Mouse (Mus musculus) neural tube, embryonic 11.5 days (tissue): ENCODE measurements at regions not wholly inside any gene's neighbourhood (a gene's known extent, or its start where the extent isn't known, plus 50 kb on each side); places are given as distances from the start of the nearest gene placed in this dataset.

Source experiments
- ATAC-seq: fragments of 200-750 bp; cut with Nextera tagmentation; 2 replicates; pipeline ENCODE4 v1.8.0; 2017; ENCODE audit warnings: moderate number of reproducible peaks, mild to moderate bottlenecking, moderate TSS enrichment, moderate library complexity; ENCODE audit not compliant: insufficient read depth, low FRiP score, low TSS enrichment
- DNase-seq: peaks from one replicate; pipeline ENCODE4 v3.0.0-alpha.2; 2015; ENCODE audit warnings: low spot score
- H3K27ac ChIP-seq: fragments of 300-500 bp; sonication (generic); 2 replicates; pipeline ENCODE4 v1.5.1; 2014; ENCODE audit warnings: low read depth, mild to moderate bottlenecking, low read length
- H3K27me3 ChIP-seq: fragments of 300-500 bp; sonication (generic); 2 replicates; pipeline ENCODE4 v1.6.1; 2014; ENCODE audit warnings: mild to moderate bottlenecking, low read length, mixed read lengths; ENCODE audit not compliant: control insufficient read depth, insufficient read depth
- H3K36me3 ChIP-seq: fragments of 300-500 bp; sonication (generic); 2 replicates; pipeline ENCODE4 v1.6.1; 2014; ENCODE audit warnings: mild to moderate bottlenecking, low read length, moderate library complexity, mixed read lengths; ENCODE audit not compliant: control insufficient read depth, insufficient read depth
- H3K4me1 ChIP-seq: fragments of 300-500 bp; sonication (generic); 2 replicates; pipeline ENCODE4 v1.6.1; 2014; ENCODE audit warnings: low read length, mixed read lengths; ENCODE audit not compliant: control insufficient read depth, insufficient read depth
- H3K4me2 ChIP-seq: fragments of 300-500 bp; sonication (generic); 2 replicates; pipeline ENCODE4 v1.6.1; 2014; ENCODE audit warnings: low read depth, mild to moderate bottlenecking, moderate library complexity
- H3K4me3 ChIP-seq: fragments of 300-500 bp; sonication (generic); 2 replicates; pipeline ENCODE4 v1.5.1; 2014; ENCODE audit warnings: low read depth, low read length
- H3K9ac ChIP-seq: fragments of 300-500 bp; sonication (generic); 2 replicates; pipeline ENCODE4 v1.6.1; 2014; ENCODE audit warnings: mild to moderate bottlenecking, low read length
- H3K9me3 ChIP-seq: fragments of 300-500 bp; sonication (generic); 2 replicates; pipeline ENCODE4 v1.6.1; 2016; ENCODE audit warnings: low read length; ENCODE audit not compliant: control insufficient read depth
- WGBS: fragments of 180-500 bp; shearing (Covaris S2); extraction: QIAGEN DNeasy Blood & Tissue Kit; methylation state at CpG from one replicate; pipeline ENCODE4 v1.1.7; 2014; 5-methylcytosine and 5-hydroxymethylcytosine counted together

DNA sequence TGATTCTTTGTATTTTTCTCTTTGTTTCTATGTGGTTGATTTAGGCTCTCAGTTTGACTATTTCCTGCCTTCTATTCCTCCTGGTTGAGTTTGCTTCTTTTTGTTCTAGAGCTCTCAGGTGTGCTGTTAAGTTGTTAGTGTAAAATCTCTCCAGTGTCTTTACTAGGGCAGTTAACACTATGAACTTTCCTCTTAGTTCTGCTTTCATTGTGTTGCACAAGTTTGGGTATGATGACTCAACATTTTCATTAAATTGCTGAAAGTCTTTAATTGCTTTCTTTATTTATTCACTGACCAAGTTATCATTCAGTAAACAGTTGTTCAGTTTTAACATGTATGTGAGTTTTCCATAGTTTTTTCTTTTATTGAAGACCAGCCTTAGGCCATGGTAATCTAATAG is 772.9 kb upstream of the Marcks start:
- no peak for DNase-seq
- H3K27me3 ChIP-seq, result no peaks in the 10 kb centered on the region
- no peak overlapping the region for H3K4me3 ChIP-seq
- no peak overlapping the region for H3K9ac ChIP-seq
- no peak for ATAC-seq
- no peaks in the 10 kb centered on the region for H3K9me3 ChIP-seq
- H3K27ac ChIP-seq, result no peak overlapping the region
- no peak overlapping the region for H3K4me2 ChIP-seq
- H3K36me3 ChIP-seq, result no peaks in the 10 kb centered on the region
- H3K4me1 ChIP-seq, result no peaks in the 10 kb centered on the region

DNA sequence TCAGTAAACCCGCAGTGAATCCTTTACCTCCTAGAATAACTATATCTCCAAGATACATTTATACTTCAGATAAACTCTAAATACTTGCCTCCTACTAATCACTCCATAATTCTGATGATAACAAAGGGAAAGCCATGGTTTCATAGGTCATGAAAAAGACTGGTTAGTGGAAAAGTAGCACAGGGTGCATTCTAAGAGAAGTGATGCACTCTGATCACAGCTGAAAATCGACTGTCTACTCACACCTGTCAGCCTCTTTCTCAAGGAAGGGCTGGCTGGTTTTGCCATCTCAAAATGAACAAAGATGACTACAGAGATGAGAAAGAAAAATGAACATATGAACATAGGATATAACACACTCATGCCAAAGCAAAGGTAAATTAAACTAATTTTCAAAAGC is 769.6 kb upstream of the Marcks start:
- ATAC-seq (no peak), DNase-seq (no peak)
- Histone ChIP-seq H3K9ac (no peak overlapping the region), H3K4me2 (no peak overlapping the region), H3K27ac (no peak overlapping the region), H3K9me3 (no peaks in the 10 kb centered on the region), H3K27me3 (no peaks in the 10 kb centered on the region), H3K4me3 (no peak overlapping the region), H3K36me3 (no peaks in the 10 kb centered on the region), H3K4me1 (no peaks in the 10 kb centered on the region)
- 48% methylated on average over 2 of the region's 2 CpGs for WGBS

DNA sequence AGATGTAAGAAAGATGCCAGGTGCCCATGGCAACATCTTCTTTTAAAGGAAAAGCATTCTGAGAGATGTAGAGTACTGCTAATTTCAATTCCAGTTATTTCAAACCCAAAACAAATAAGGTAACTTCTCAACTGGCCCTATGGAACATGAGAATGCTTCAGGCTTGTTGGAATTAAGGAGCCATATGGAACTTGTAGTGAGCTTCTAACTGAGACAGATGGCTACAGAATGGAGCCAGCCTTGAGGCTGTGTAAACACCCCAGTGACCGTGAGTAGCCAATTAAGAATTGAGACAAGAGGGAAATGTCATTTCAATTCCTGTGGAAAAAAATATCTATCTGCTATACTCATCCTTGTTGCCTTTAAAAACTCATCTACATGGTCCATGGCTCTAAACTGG is 769.0 kb upstream of the Marcks start:
- ATAC-seq (no peak), DNase-seq (no peak)
- no peaks in the 10 kb centered on the region for H3K9me3 ChIP-seq
- no peaks in the 10 kb centered on the region for H3K27me3 ChIP-seq
- WGBS, result 25% methylated on average over 1 of the region's 1 CpGs
- H3K36me3 ChIP-seq, result no peaks in the 10 kb centered on the region
- H3K4me3 ChIP-seq, result no peak overlapping the region
- no peak overlapping the region for H3K9ac ChIP-seq
- H3K27ac ChIP-seq, result no peak overlapping the region
- no peaks in the 10 kb centered on the region for H3K4me1 ChIP-seq
- H3K4me2 ChIP-seq, result no peak overlapping the region

DNA sequence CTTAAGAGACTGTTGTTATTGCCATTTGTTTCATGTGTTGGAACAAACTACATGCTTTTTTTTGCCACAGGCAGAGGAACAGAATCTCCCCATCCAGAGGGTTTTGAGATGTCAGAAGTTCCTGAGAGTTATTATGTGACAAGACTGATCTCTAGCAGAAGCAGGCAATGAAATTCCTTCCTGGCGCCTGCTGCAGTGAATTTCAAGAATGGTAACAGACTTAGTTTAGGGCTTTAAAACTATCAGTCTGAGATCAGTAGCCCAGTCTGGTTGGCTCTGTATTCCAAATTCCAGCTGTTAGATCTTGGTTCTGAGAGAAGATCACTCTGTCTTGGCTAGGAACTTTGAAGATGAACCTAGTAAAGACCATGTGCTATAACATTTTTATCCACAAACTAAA is 749.2 kb upstream of the Marcks start:
- 82% methylated on average over 1 of the region's 1 CpGs for WGBS
- Histone ChIP-seq H3K4me1 (no peaks in the 10 kb centered on the region), H3K27ac (no peak overlapping the region), H3K36me3 (no peaks in the 10 kb centered on the region), H3K9me3 (no peaks in the 10 kb centered on the region), H3K4me2 (no peak overlapping the region), H3K27me3 (no peaks in the 10 kb centered on the region), H3K9ac (no peak overlapping the region), H3K4me3 (no peak overlapping the region)
- ATAC-seq, result no peak
- no peak for DNase-seq

DNA sequence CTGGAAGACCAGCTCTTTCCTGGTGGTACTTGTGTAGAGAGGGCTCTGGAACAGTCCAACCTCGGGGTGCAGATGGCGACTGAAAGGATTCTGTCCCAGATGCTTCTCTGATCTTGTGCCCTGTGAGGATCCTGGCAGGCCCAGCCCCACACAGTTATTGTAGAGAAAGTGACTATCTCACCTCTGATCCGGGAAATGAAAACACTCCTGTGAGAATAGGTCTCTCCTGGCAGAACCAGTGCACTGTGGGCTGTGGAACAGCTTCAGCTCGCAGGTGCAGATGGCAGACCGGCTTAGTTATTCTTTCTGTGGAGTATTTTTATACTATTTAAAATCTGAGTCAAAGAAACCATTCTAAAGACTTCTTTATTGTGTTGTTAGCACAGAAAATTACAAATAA is 742.1 kb upstream of the Marcks start:
- ATAC-seq, result no peak
- Histone ChIP-seq H3K4me2 (no peak overlapping the region), H3K9me3 (no peaks in the 10 kb centered on the region), H3K4me3 (no peak overlapping the region), H3K4me1 (no peaks in the 10 kb centered on the region), H3K27me3 (no peaks in the 10 kb centered on the region), H3K36me3 (no peaks in the 10 kb centered on the region), H3K9ac (no peak overlapping the region), H3K27ac (no peak overlapping the region)
- DNase-seq, result no peak
- 89% methylated on average over 5 of the region's 5 CpGs for WGBS

DNA sequence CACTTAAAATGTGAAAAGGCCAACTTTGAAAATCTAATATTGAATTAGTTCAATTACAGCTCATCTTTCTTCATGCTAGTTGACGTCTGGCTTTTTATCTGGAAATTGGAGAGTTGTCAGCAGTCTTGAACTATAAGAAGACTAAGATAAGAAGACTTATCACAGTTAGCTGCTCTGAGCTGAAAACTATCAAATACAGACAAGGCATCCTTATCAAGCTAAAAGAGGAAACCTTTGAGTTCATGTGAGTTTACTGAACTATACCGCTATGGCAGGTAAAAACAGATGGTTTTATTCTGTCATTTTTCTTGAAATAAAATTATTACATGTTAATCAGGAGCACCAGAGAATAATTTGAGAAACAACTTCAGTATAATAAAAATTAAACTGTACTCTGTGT is 735.2 kb upstream of the Marcks start:
- Histone ChIP-seq H3K4me2 (no peak overlapping the region), H3K4me1 (no peaks in the 10 kb centered on the region), H3K4me3 (no peak overlapping the region), H3K9me3 (no peaks in the 10 kb centered on the region), H3K9ac (no peak overlapping the region), H3K27ac (no peak overlapping the region), H3K27me3 (no peaks in the 10 kb centered on the region), H3K36me3 (no peaks in the 10 kb centered on the region)
- ATAC-seq (no peak), DNase-seq (no peak)
- WGBS, result 95% methylated on average over 2 of the region's 2 CpGs

DNA sequence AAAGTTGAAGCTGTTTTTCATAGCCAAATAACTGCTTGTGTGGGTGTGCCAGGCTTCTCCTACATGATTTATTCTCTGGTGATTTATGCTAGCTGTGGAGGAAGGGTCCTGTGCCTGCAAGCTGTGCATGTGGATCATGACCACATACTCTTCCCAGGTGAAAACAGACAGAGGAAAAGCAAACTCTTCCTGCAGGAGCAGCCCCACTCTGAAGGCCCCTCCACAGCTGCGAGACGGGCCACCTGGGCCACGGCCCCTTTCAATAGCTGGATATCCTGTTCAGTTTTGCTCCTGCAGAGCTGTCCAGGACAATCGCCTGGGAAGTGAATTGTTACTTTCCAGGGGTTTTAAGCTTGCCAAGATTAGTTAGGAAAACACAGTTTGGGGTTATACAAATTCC is 722.3 kb upstream of the Marcks start:
- Histone ChIP-seq H3K4me2 (no peak overlapping the region), H3K4me3 (no peak overlapping the region), H3K27ac (no peak overlapping the region), H3K4me1 (no peaks in the 10 kb centered on the region), H3K36me3 (no peaks in the 10 kb centered on the region), H3K9me3 (no peaks in the 10 kb centered on the region), H3K9ac (no peak overlapping the region), H3K27me3 (no peaks in the 10 kb centered on the region)
- 51% methylated on average over 4 of the region's 4 CpGs for WGBS
- no peak for DNase-seq
- no peak; the same call in 1 of the 2 replicates for ATAC-seq

DNA sequence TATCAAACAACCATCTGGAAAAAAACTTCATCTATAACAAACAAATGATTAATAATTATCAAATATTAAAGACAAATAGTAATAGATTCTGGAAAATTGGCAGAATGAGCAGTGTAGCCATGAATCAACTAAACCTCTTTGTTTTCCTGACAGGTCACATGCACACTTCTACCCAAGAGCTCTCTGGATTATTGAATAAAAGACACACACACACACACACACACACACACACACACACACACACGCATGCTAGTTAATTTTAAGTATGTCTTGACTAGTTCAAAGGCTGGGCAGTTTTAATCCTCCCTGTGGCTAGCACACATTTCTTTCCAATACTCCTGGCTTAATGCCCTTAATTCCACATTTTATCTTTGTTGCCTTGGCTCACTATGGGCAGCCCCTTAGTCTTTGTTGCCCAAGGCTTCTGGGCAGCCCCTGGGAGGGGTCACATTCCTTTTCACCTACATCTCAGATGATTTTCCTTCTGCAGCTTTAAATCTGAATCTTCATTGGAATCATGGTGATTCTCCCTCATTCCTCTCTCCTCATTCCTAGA is 710.6 kb upstream of the Marcks start:
- H3K27me3 ChIP-seq, result no peaks in the 10 kb centered on the region
- no peaks in the 10 kb centered on the region for H3K4me1 ChIP-seq
- no peak overlapping the region for H3K4me2 ChIP-seq
- ATAC-seq (no peak), DNase-seq (no peak)
- 95% methylated on average over 1 of the region's 1 CpGs for WGBS
- no peaks in the 10 kb centered on the region for H3K9me3 ChIP-seq
- H3K9ac ChIP-seq, result no peak overlapping the region
- no peak overlapping the region for H3K4me3 ChIP-seq
- no peaks in the 10 kb centered on the region for H3K36me3 ChIP-seq
- no peak overlapping the region for H3K27ac ChIP-seq

DNA sequence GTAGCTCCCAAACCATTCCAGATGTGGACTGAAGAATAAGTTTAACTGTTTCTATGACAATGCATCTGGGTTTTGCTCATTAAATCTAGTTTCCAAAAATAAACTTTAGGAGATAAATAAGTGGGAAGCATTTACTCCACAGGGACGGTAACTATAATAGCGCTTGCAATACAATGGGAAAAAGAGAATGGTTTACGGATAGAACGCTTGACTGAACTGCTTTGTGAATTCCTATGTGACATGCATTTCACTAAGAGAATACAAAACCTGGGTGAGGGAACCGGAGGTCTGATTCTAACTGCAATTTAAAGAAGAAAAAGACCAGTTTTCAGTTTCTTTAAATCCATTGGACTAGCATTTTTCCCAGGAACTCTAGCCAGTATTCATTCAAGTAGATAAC is 704.1 kb upstream of the Marcks start:
- Histone ChIP-seq H3K9ac (no peak overlapping the region), H3K27me3 (no peaks in the 10 kb centered on the region), H3K9me3 (no peaks in the 10 kb centered on the region), H3K36me3 (no peaks in the 10 kb centered on the region), H3K27ac (no peak overlapping the region), H3K4me2 (no peak overlapping the region), H3K4me1 (no peaks in the 10 kb centered on the region), H3K4me3 (no peak overlapping the region)
- ATAC-seq, result no peak
- DNase-seq, result no peak
- WGBS, result 52% methylated on average over 5 of the region's 5 CpGs
